Mouse (Mus musculus) adrenal gland, adult 10 weeks (tissue): ENCODE results near the gene Zfy1. TPM values are rescaled to one million over a fixed set of nuclear protein-coding genes. Genes with fewer than 3 reads are reported as not detected.

Experiments
- polyA plus RNA-seq: library from polyadenylated mRNA; stranded (reverse); fragments of 350-450 nt; fragmentation: Illumina TruSeq; extraction: RNeasy Lipid Tissue Mini Kit (QIAGEN cat#74804); gene quantifications from one replicate; pipeline ENCODE4 v1.2.3, GENCODE M21; 2014; ENCODE audit warnings: low read depth, low replicate concordance

The Zfy1 gene
- not detected for polyA plus RNA-seq

DNA sequence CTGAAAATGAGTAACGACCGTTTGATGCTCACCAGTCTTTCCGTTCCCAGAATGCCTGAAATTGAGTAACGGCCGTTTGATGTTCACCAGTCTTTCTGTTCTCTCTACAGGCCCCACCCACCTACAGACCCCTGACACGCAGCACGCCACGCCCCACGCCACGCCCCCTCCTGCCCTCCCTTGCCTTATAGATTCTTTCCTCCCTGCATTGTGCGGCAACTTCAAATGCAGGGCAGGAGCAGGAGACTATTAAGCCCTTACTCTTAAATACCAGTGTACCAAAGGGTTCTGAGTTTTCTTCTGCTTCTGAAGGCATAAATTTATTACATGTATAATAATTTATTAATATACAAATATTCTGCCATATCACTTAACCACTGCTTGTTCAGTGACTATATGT, at the start of gene Zfy1:
Gene Zfy1 (minus strand): TSS at position 101 of the 400 bp plus-strand sequence.

DNA sequence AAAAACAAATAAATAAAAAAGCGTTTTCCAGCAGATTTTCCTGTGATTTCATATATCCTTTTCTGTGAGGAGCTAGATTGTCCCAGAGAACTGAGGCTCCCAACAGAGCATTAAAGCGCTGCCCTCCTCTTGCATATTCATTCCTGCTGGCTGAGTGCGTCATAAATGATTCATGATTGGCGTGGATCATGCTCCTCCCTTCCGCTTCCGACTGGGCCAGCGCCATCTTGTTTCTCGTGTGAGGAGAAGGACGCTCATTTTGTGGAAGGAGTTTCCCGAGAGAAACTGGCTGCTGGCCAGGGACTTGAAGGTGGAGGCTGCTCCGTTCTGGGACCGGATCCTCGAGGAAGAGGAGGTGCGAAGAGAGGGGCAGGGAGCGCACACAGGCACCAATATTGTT, 21.2 kb upstream of the Zfy1 start, which contains the start of gene Uba1y:
Gene Uba1y (plus strand): TSS at position 254 of the 400 bp plus-strand sequence.

Other genes starting within 250 kb of the Zfy1 start
- gene Uba1y, start 21.2 kb upstream of the Zfy1 start, polyA plus RNA-seq, result not detected
- not detected for gene Kdm5d, start 100.4 kb upstream of the Zfy1 start, polyA plus RNA-seq
- gene Eif2s3y, start 213.1 kb upstream of the Zfy1 start, polyA plus RNA-seq, result not detected